Mouse (Mus musculus) brain, embryonic 14.5 days (tissue): ENCODE measurements at regions not wholly inside any gene's neighbourhood (a gene's known extent, or its start where the extent isn't known, plus 50 kb on each side); places are given as distances from the start of the nearest gene placed in this dataset.

ENCODE experiments used
- CTCF ChIP-seq: fragments of 200-500 bp; IDR thresholded peaks from 2 replicates; pipeline ENCODE4 v1.5.1; 2012; ENCODE audit warnings: inconsistent platforms, mild to moderate bottlenecking, moderate library complexity, borderline replicate concordance; ENCODE audit not compliant: insufficient read depth, insufficient read length; ENCODE audit errors: extremely low read depth
- POLR2A ChIP-seq: fragments of 200-500 bp; IDR thresholded peaks from 2 replicates; pipeline ENCODE4 v1.6.1; 2012; ENCODE audit warnings: mild to moderate bottlenecking, inconsistent platforms, borderline replicate concordance; ENCODE audit not compliant: poor library complexity, insufficient read depth, insufficient read length, severe bottlenecking; ENCODE audit errors: extremely low read depth

- no peak for TF ChIP-seq CTCF
- no peak for TF ChIP-seq POLR2A
These were observed 103.4 kb downstream of the Bms1 start for GRCm38 (mm10) chr6:118315881-118316280.
